Mouse (Mus musculus) megakaryocyte, embryonic 14.5 days (primary cell): ENCODE data around the gene Rbms2. TPM values are rescaled to one million over a fixed set of nuclear protein-coding genes. Genes with fewer than 3 reads are reported as not detected.

ENCODE experiments used
- H3K27me3 ChIP-seq: replicated peaks from 2 replicates; pipeline ENCODE3; 2012; ENCODE audit warnings: inconsistent platforms
- H3K36me3 ChIP-seq: replicated peaks from 2 replicates; pipeline ENCODE3; 2012; ENCODE audit warnings: low read length, inconsistent platforms, mixed read lengths
- H3K4me1 ChIP-seq: 2 replicates; pipeline ENCODE4 v1.6.1; 2012; ENCODE audit warnings: inconsistent platforms
- H3K4me3 ChIP-seq: replicated peaks from 2 replicates; pipeline ENCODE3; 2012; ENCODE audit warnings: moderate library complexity, mild to moderate bottlenecking, inconsistent platforms
- H3K9me3 ChIP-seq: 2 replicates; pipeline ENCODE4 v1.6.1; 2012; ENCODE audit warnings: inconsistent platforms
- FLI1 ChIP-seq: IDR thresholded peaks from 2 replicates; pipeline ENCODE4 v1.6.1; 2012; ENCODE audit warnings: low read length, inconsistent platforms, mixed read lengths
- GATA1 ChIP-seq: IDR thresholded peaks from 3 replicates; pipeline ENCODE4 v1.6.1; 2012; ENCODE audit warnings: mixed read lengths, low read length, inconsistent platforms, borderline replicate concordance
- polyA plus RNA-seq: library from polyadenylated mRNA; stranded (reverse); fragments of >175 nt; gene quantifications from 2 replicates; pipeline ENCODE4 v1.2.3, GENCODE M21; 2012; ENCODE audit warnings: low replicate concordance; ENCODE audit not compliant: insufficient read depth

The Rbms2 gene
- polyA plus RNA-seq, 1 experiment, result 7.6 TPM

DNA sequence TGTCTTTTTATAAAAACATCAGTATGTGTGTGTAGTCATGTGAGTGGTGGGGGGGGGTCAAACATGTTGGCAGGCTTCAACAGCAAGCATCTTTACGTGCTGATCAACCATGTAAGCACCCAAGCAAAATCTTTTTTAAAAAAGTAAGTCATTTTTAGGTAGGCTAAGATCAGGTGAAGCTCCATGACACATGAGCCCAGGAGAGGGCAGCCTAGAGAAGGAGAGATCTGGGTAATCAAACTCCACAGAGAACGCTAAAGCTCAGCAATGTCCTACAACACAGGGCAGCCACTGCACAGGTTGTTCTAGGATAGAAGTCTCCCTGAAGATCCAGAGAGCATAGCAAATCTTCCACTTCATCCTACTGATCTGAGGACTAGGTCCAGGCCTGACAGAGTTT, 37.9 kb downstream of the Rbms2 start:
- H3K4me3 ChIP-seq, result no peak overlapping the region
- H3K4me1 ChIP-seq, result no peaks in the 10 kb centered on the region
- no peaks in the 10 kb centered on the region for H3K9me3 ChIP-seq
- no peaks in the 10 kb centered on the region for H3K27me3 ChIP-seq
- TF ChIP-seq GATA1 (no peak), FLI1 (no peak)
- peaks cover 70% of the 10 kb centered on the region for H3K36me3 ChIP-seq

DNA sequence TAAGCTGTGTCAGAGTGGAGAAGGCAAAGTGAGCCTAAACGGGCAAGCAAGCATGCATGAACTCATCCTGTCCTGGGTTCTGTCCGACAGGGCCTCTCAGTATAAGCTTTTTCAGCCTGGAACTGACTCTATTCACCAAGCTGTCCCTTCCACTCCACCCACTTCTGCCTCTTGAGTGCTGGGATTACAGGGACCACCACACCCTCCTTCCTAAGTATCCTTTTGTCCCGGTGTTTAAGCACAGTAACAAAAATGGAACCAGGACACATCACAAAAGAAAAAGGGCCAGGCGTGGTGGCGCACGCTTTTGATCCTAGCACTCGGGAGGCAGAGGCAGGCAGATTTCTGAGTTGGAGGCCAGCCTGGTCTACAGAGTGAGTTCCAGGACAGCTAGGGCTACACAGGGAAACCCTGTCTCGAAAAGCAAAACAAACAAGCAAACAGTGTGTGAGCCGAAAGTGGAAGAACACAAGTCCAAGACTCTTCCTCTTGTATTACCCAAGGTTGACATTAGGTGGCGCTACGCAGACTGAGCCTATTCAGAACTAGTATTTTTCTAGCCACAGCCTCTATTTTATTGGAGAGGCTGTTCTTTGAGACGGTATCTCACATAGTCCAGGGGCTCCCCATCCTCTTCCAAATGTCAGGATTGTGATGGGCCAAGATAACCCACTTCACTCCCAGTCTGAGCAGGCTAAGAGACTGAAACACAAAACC, 39.7 kb downstream of the Rbms2 start:
- H3K4me1 ChIP-seq, result no peaks in the 10 kb centered on the region
- H3K9me3 ChIP-seq, result no peaks in the 10 kb centered on the region
- no peak overlapping the region for H3K4me3 ChIP-seq
- no peak for TF ChIP-seq GATA1
- TF ChIP-seq FLI1, result no peak
- no peaks in the 10 kb centered on the region for H3K27me3 ChIP-seq
- peaks cover 68% of the 10 kb centered on the region for H3K36me3 ChIP-seq

DNA sequence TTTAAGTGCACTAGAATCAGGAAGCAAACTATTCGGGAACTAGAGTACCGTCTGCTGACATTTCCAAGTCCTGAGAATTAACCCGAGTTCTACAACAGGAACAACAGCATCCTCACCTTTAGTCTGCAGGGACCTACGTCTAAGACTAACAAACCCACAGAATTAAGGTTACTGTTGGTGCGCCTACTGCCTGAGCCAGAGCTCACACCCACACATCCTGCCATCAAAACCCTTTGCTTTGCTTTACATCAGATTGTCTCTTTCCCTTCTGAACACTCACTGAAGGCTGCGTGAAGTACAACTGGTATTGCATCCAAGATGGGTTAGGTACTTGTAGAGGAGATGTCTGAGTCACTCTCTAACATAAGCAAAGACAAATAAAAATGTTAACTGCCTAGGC, 44.7 kb downstream of the Rbms2 start:
- H3K9me3 ChIP-seq, result no peaks in the 10 kb centered on the region

DNA sequence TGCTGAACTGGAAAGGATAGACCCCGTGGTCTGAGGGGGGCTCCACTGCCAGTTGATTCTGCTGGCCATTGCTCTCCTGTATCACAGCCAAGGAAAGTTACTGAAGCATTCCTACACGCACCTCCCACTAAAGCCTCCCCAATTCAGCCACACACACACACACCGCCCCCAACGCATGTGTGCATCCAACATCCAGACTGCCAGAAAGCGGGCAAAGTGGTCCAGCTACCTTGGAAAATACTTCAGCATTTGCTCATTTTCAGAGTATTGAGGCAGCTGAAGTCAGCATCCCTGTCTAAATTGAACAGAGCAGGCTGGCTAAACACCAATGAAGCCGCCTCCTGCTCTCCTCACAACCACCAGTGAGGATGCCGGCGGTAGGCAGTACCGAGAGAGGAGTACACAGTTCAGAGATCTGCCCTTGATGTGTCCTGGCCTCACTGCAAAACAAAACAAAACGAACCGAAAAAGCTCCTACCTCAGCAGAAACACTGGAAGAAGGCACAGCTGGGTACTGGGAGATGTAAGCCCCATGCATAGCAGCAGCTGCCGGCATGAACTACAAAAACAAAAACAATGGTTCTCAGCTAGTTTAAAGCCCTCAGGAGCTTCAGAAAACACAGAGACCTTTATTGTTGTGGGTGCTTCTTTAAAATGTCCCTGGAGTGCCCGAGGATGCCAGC, 46.3 kb downstream of the Rbms2 start:
- 0 out of 2 replicates have a peak, but pooled peaks cover 5% of the 10 kb centered on the region for H3K4me1 ChIP-seq
- H3K9me3 ChIP-seq, result no peaks in the 10 kb centered on the region
- TF ChIP-seq GATA1 (no peak), FLI1 (no peak)
- peaks cover 80% of the 10 kb centered on the region for H3K36me3 ChIP-seq
- no peaks in the 10 kb centered on the region for H3K27me3 ChIP-seq
- H3K4me3 ChIP-seq, result no peak overlapping the region

More for the DNA sequence above, 44.7 kb downstream of the Rbms2 start:
- H3K36me3 ChIP-seq, result peaks cover 79% of the 10 kb centered on the region
- H3K4me1 ChIP-seq, result 0 out of 2 replicates have a peak, but pooled peaks cover 5% of the 10 kb centered on the region
- H3K27me3 ChIP-seq, result no peaks in the 10 kb centered on the region
- no peak overlapping the region for H3K4me3 ChIP-seq
- TF ChIP-seq GATA1 (no peak), FLI1 (no peak)

DNA sequence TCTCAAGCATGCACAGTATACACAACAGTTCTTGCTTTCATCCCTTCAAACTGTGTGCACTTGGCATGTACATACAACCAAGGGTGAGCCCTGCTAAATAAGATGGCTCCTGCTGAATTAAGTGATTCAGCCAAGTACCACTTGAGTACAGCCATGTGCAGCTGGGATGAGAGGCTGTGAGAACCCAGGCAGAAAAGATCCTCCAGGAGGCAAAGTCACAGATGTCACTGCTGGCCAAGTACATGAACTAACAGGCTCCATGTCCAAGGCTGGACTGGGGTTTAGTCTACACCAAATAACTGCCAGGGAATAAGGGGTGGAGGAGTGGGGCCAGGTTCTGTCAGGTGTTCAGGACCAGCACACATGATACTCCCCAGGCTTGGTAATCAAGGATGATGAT, 48.3 kb downstream of the Rbms2 start:
- Histone ChIP-seq H3K4me1 (peaks cover 8% of the 10 kb centered on the region; the same call in 1 of the 2 replicates), H3K4me3 (no peak overlapping the region), H3K36me3 (peaks cover 84% of the 10 kb centered on the region), H3K27me3 (no peaks in the 10 kb centered on the region), H3K9me3 (no peaks in the 10 kb centered on the region)
- no peak for TF ChIP-seq GATA1
- TF ChIP-seq FLI1, result no peak

DNA sequence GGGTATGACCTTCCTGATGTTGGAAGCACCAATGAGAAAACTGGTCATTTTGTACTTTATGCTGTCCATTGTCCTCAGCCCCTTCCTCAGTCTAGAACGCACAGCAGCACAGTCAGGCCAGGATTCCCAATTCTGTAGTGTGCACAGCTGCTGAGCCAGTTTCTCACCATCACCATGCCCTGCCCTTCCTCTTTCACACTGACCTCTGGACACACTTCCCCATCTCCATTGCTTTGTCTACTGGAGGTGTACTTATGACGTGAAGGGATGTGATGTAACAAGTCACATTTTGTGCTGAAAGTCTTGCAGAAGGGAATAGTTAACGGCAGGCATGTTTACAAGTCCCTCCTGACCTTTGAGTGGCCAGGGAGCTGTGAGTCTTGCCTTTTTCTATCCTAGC, 48.8 kb downstream of the Rbms2 start:
- Histone ChIP-seq H3K27me3 (no peaks in the 10 kb centered on the region), H3K4me1 (peaks cover 8% of the 10 kb centered on the region; the same call in 1 of the 2 replicates), H3K4me3 (no peak overlapping the region), H3K9me3 (no peaks in the 10 kb centered on the region), H3K36me3 (peaks cover 89% of the 10 kb centered on the region)
- TF ChIP-seq FLI1 (no peak), GATA1 (no peak)

DNA sequence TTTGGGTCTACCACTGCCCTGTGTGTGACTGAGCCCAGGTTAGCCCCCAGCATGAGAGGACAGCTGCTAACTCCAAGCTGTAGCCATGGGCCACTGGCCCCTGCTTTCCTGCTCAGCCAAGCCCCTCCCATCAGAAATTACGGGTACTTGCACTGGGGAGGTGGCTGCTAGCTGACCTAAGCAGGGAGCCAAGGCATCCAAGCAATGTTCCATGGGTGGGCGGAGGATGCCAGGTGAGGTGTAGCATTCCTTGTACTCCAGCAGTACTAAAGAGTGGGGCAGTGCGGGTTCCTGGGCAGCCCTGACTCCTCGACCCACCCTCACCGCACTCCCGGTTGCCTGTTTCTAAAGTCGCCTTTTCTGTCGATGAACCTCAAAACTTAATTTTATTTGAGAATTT, 52.0 kb downstream of the Rbms2 start:
- no peaks in the 10 kb centered on the region for H3K27me3 ChIP-seq
- no peaks in the 10 kb centered on the region for H3K9me3 ChIP-seq
- H3K4me3 ChIP-seq, result no peak overlapping the region
- TF ChIP-seq FLI1 (no peak), GATA1 (no peak)
- H3K36me3 ChIP-seq, result peaks cover 93% of the 10 kb centered on the region
- peaks cover 8% of the 10 kb centered on the region; the same call in 1 of the 2 replicates for H3K4me1 ChIP-seq

DNA sequence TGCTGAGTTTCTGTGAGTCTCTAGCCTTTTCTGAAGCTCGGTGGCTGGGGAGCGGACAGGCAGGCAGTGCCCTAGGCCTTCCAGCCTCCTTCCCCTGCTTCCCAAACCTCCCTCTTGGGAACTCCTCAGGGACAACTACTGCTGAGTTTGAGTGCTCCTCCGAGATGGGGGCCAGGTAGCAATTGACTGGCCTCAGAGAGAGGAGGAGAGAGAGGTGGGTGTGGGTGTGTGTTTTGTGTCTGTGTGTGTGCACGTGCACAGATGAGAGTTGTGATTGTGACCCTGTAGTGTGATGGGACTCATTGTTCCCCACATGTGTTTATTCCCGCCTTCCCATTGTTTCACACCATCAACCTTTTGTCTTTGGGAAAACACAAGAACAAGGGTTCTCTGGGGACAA, 52.6 kb downstream of the Rbms2 start:
- no peak for TF ChIP-seq FLI1
- no peaks in the 10 kb centered on the region for H3K9me3 ChIP-seq
- H3K4me3 ChIP-seq, result no peak overlapping the region
- H3K36me3 ChIP-seq, result peaks cover 95% of the 10 kb centered on the region
- H3K27me3 ChIP-seq, result no peaks in the 10 kb centered on the region
- peaks cover 8% of the 10 kb centered on the region; the same call in 1 of the 2 replicates for H3K4me1 ChIP-seq

DNA sequence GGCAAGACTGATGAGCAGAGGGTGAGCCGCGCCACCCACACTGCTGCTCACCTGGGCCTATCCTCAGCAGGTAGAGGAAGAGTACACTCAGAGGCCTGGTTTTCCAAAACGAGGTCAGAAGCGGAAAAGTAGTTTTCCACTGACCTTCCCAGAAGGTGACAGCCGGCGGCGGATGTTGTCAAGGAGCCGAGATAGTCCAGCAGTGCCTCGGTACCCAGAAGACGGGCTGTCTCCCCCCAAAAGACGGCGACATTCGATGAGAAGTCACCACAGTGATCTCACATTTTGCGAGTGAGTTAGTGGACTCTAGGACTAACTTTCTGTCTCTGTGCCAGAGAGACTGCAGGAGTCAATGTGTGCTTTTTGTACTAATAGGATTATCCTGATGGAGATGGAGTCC, 54.1 kb downstream of the Rbms2 start:
- H3K4me1 ChIP-seq, result peaks cover 3% of the 10 kb centered on the region; the same call in 1 of the 2 replicates
- peaks cover 96% of the 10 kb centered on the region for H3K36me3 ChIP-seq
- H3K27me3 ChIP-seq, result no peaks in the 10 kb centered on the region
- TF ChIP-seq FLI1, result no peak
- no peak overlapping the region for H3K4me3 ChIP-seq
- no peaks in the 10 kb centered on the region for H3K9me3 ChIP-seq

DNA sequence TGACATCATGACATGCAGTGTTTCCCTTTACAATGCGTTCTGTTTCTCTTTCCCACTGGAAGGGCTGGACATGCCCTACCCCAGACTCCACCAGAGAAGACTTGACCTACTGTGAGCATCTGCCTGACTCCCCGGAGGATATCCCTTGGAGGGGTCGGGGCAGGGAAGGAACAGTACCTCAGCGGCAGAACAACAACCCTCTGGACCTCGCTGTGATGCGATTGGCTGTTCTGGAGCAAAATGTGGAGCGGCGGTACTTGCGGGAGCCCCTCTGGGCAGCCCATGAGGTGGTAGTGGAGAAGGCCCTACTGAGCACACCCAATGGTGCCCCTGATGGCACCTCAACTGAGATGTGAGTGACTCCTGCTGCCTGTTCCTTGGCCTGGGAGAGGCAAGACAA, 55.3 kb downstream of the Rbms2 start:
- H3K4me1 ChIP-seq, result peaks cover 3% of the 10 kb centered on the region; the same call in 1 of the 2 replicates
- H3K9me3 ChIP-seq, result no peaks in the 10 kb centered on the region
- H3K4me3 ChIP-seq, result no peak overlapping the region
- no peaks in the 10 kb centered on the region for H3K27me3 ChIP-seq
- TF ChIP-seq FLI1, result no peak
- TF ChIP-seq GATA1, result no peak
- peaks cover 97% of the 10 kb centered on the region for H3K36me3 ChIP-seq
